Mouse (Mus musculus): Measurements from ENCODE around the gene Gfpt1.

- no peak for TF ChIP-seq POLR2A (IDR thresholded peaks at IDR 0.05; ENCODE audit: insufficient read depth, low read length)
- no peak for TF ChIP-seq CTCF (IDR thresholded peaks at IDR 0.05; ENCODE audit: low read depth, low read length)
Measured at GRCm38 (mm10) chr6:87072759-87073158, 30.1 kb downstream of the Gfpt1 start.
